Mouse (Mus musculus): ENCODE results near the gene Pacsin3.
A peak's percentile ranks its signal among the peaks of the same experiment; 100 is the strongest.

Gene Pacsin3

GRCm38 (mm10) chr2:91259493-91259892 is 3.7 kb downstream of the Pacsin3 start:
- no peak for DNase-seq (ENCODE audit: low read depth, low spot score)

- no peak for DNase-seq (ENCODE audit: low read depth, low spot score)
Observed at GRCm38 (mm10) chr2:91263692-91264660, 8.2 kb downstream of the Pacsin3 start.

GRCm38 (mm10) chr2:91264711-91265681 is 9.2 kb downstream of the Pacsin3 start, which contains the start of gene Arfgap2:
Gene Arfgap2, plus strand, starts transcription at chr2:91264974.
- peak; percentile 94 for DNase-seq (ENCODE audit: low read depth, low spot score)

GRCm38 (mm10) chr2:91268042-91268441 is 12.3 kb downstream of the Pacsin3 start:
- DNase-seq (ENCODE audit: low read depth, low spot score), result no peak

- no peak for DNase-seq (ENCODE audit: low read depth, low spot score)
Observed at GRCm38 (mm10) chr2:91268706-91269105, 13.0 kb downstream of the Pacsin3 start.

- no peak for DNase-seq (ENCODE audit: low read depth, low spot score)
Observed at GRCm38 (mm10) chr2:91269687-91270133, 14.0 kb downstream of the Pacsin3 start.

GRCm38 (mm10) chr2:91278749-91279371 is 23.1 kb downstream of the Pacsin3 start:
- no peak for DNase-seq (ENCODE audit: low read depth, low spot score)

GRCm38 (mm10) chr2:91279372-91279755 is 23.6 kb downstream of the Pacsin3 start:
- DNase-seq (ENCODE audit: low read depth, low spot score), result no peak

GRCm38 (mm10) chr2:91281366-91281765 is 25.6 kb downstream of the Pacsin3 start:
- DNase-seq (ENCODE audit: low read depth, low spot score), result no peak

GRCm38 (mm10) chr2:91283972-91284371 is 28.2 kb downstream of the Pacsin3 start:
- DNase-seq (ENCODE audit: low read depth, low spot score), result no peak

- no peak for DNase-seq (ENCODE audit: low read depth, low spot score)
Observed at GRCm38 (mm10) chr2:91284375-91285199, 28.8 kb downstream of the Pacsin3 start.

GRCm38 (mm10) chr2:91285885-91286505 is 30.2 kb downstream of the Pacsin3 start:
- peak; percentile 64 for DNase-seq (ENCODE audit: low read depth, low spot score)

GRCm38 (mm10) chr2:91287563-91287962 is 31.8 kb downstream of the Pacsin3 start:
- no peak for DNase-seq (ENCODE audit: low read depth, low spot score)

- DNase-seq (ENCODE audit: low read depth, low spot score), result no peak
Observed at GRCm38 (mm10) chr2:91291197-91292007, 35.6 kb downstream of the Pacsin3 start.

- no peak for DNase-seq (ENCODE audit: low read depth, low spot score)
Observed at GRCm38 (mm10) chr2:91294226-91294625, 38.5 kb downstream of the Pacsin3 start.

- no peak for DNase-seq (ENCODE audit: low read depth, low spot score)
Observed at GRCm38 (mm10) chr2:91295895-91296294, 40.1 kb downstream of the Pacsin3 start.

GRCm38 (mm10) chr2:91299156-91299555 is 43.4 kb downstream of the Pacsin3 start:
- DNase-seq (ENCODE audit: low read depth, low spot score), result peak; percentile 36

- DNase-seq (ENCODE audit: low read depth, low spot score), result no peak
Observed at GRCm38 (mm10) chr2:91300784-91301183, 45.0 kb downstream of the Pacsin3 start.

- DNase-seq (ENCODE audit: low read depth, low spot score), result no peak
Observed at GRCm38 (mm10) chr2:91301836-91302235, 46.1 kb downstream of the Pacsin3 start.
